Mouse (Mus musculus) kidney, embryonic 16.5 days (tissue): ENCODE data around the gene Chchd6. TPM values are rescaled to one million over a fixed set of nuclear protein-coding genes. Genes with fewer than 3 reads are reported as not detected.

Experiments
- ATAC-seq: fragments of 200-750 bp; cut with Nextera tagmentation; 2 replicates; pipeline ENCODE4 v1.8.0; 2017; ENCODE audit warnings: moderate TSS enrichment; ENCODE audit not compliant: low FRiP score, low TSS enrichment
- H3K27ac ChIP-seq: fragments of 300-500 bp; sonication (generic); 2 replicates; pipeline ENCODE4 v1.5.1; 2014; ENCODE audit warnings: low read length
- H3K27me3 ChIP-seq: fragments of 300-500 bp; sonication (generic); 2 replicates; pipeline ENCODE4 v1.6.1; 2014; ENCODE audit warnings: low read length, control low read depth, mixed read lengths; ENCODE audit not compliant: insufficient read depth
- H3K36me3 ChIP-seq: fragments of 300-500 bp; sonication (generic); 2 replicates; pipeline ENCODE4 v1.6.1; 2014; ENCODE audit warnings: low read length, control low read depth, mixed read lengths; ENCODE audit not compliant: insufficient read depth
- H3K4me1 ChIP-seq: fragments of 300-500 bp; sonication (generic); 2 replicates; pipeline ENCODE4 v1.6.1; 2014; ENCODE audit warnings: low read length, control low read depth, mixed read lengths; ENCODE audit not compliant: insufficient read depth
- H3K4me2 ChIP-seq: fragments of 300-500 bp; sonication (generic); replicated peaks from 2 replicates; pipeline ENCODE4 v1.6.1; 2014; ENCODE audit warnings: low read depth, low read length
- H3K4me3 ChIP-seq: fragments of 300-500 bp; sonication (generic); 2 replicates; pipeline ENCODE4 v1.5.1; 2014; ENCODE audit warnings: mild to moderate bottlenecking, low read length
- H3K9ac ChIP-seq: fragments of 300-500 bp; sonication (generic); replicated peaks from 2 replicates; pipeline ENCODE4 v1.6.1; 2014; ENCODE audit warnings: low read length
- H3K9me3 ChIP-seq: fragments of 300-500 bp; sonication (generic); 2 replicates; pipeline ENCODE4 v1.6.1; 2016; ENCODE audit warnings: low read length, control low read depth
- WGBS: fragments of 180-500 bp; shearing (Covaris S2); extraction: QIAGEN DNeasy Blood & Tissue Kit; methylation state at CpG from one replicate; pipeline ENCODE4 v1.1.7; 2014; 5-methylcytosine and 5-hydroxymethylcytosine counted together
- polyA plus RNA-seq: library from polyadenylated mRNA; unstranded; fragments of >200 nt; fragmentation: Nextera tagmentation; extraction: Ambion mirVana; gene quantifications from 2 replicates; pipeline ENCODE4 v1.2.1, GENCODE M21; 2015

Chchd6 gene
- polyA plus RNA-seq, 1 experiment from 2014 or later, result 72.3 TPM

DNA sequence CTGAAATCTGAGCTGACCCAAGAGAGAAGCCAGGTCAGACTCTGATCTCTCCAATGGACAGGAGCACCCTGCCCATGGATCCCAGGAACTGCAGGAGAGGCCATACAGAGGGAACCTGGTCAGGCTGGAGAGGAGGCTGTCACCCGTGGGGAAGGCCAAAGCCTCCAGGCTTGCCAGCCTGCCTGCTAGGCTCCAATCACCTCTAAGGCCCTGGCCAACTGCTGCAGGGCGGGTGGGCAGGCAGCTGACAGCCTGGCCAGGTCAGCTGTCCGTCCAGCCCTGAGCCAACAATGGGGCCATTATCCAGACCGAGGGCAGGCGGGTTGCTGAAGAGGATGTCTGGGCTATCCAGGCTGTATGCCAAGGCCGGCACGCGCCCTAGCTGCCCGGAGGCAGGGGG, 247.1 kb downstream of the Chchd6 start:
- Histone ChIP-seq H3K4me3 (no peak overlapping the region), H3K4me1 (peaks cover 49% of the 10 kb centered on the region)
- whole genome bisulfite sequencing, result 92% methylated on average over 9 of the region's 9 CpGs

DNA sequence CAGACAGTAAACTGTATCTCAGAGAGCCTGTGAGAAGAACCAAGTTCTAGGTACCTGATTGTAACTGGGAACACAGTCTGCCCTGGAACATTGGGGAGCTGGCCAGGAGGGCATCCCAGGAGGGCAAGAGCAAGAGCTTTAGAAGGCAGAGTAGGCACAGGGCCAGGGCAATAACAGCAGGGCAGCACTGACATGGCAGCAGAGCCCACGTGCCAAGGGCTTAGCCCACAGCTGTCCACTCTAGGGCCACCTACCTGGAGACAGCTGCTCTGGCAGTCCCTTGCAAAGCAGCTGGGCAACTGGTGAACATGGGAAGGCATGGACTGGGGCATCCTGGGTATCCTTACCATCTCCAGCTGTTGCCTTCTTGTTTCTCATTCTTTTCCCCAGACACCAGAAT, 247.7 kb downstream of the Chchd6 start:
- H3K4me2 ChIP-seq, result no peak overlapping the region
- H3K4me1 ChIP-seq, result peaks cover 44% of the 10 kb centered on the region
- WGBS, result 89% methylated on average over 1 of the region's 1 CpGs
- no peak overlapping the region for H3K27ac ChIP-seq
- no peak for ATAC-seq
- H3K9me3 ChIP-seq, result no peaks in the 10 kb centered on the region
- no peak overlapping the region for H3K4me3 ChIP-seq
- H3K9ac ChIP-seq, result no peak overlapping the region
- H3K27me3 ChIP-seq, result no peaks in the 10 kb centered on the region
- peaks cover 34% of the 10 kb centered on the region for H3K36me3 ChIP-seq

More for the DNA sequence above, 247.1 kb downstream of the Chchd6 start:
- Histone ChIP-seq H3K27me3 (no peaks in the 10 kb centered on the region), H3K9ac (no peak overlapping the region), H3K36me3 (peaks cover 31% of the 10 kb centered on the region), H3K9me3 (no peaks in the 10 kb centered on the region), H3K27ac (no peak overlapping the region), H3K4me2 (no peak overlapping the region)
- no peak for ATAC-seq

DNA sequence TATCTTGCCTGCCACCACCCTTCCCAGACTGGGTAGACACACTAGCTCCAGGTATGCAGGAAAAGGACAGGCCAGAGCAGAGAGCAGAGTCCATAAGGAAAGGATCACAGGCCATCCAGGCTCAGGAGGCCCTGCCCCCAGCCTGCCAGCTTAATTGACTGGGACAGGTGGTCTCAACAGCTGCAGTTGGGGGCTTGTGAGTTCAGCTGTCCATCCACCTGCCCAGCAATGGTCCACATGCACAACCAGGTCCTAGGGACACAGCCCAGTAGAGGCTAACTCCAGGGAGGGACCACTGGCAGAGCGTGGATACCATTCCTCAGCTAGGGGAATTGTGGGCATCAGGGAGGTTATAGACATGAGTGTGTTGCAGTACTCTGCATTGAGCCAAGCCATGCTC, 249.6 kb downstream of the Chchd6 start:
- peaks cover 25% of the 10 kb centered on the region for H3K4me1 ChIP-seq
- WGBS, result 100% methylated on average over 1 of the region's 1 CpGs
- peak overlapping the region; percentile 33; the same call in 1 of the 2 replicates for H3K9ac ChIP-seq
- H3K4me2 ChIP-seq, result no peak overlapping the region
- peaks cover 51% of the 10 kb centered on the region for H3K36me3 ChIP-seq
- no peaks in the 10 kb centered on the region for H3K27me3 ChIP-seq
- ATAC-seq, result peak; percentile 13; the same call in 1 of the 2 replicates
- no peaks in the 10 kb centered on the region for H3K9me3 ChIP-seq
- H3K27ac ChIP-seq, result peak overlapping the region; percentile 92
- H3K4me3 ChIP-seq, result no peak overlapping the region

DNA sequence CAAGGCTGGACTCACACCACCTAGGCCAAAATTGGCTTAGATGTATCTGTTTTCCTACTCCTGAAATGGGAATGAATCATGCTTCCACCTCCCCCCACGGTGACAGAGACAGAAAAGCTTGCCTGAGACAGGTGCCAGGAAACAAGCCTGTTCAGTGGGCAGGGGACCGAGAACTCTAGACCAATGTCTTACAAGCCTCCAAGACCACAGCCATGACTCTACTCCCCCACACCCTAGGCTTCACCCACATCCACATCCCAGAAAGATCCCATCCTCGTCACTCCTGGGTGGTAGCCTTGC, 250.0 kb downstream of the Chchd6 start:
- no peak overlapping the region for H3K4me3 ChIP-seq
- no peaks in the 10 kb centered on the region for H3K27me3 ChIP-seq
- 35% methylated on average over 3 of the region's 3 CpGs for WGBS

DNA sequence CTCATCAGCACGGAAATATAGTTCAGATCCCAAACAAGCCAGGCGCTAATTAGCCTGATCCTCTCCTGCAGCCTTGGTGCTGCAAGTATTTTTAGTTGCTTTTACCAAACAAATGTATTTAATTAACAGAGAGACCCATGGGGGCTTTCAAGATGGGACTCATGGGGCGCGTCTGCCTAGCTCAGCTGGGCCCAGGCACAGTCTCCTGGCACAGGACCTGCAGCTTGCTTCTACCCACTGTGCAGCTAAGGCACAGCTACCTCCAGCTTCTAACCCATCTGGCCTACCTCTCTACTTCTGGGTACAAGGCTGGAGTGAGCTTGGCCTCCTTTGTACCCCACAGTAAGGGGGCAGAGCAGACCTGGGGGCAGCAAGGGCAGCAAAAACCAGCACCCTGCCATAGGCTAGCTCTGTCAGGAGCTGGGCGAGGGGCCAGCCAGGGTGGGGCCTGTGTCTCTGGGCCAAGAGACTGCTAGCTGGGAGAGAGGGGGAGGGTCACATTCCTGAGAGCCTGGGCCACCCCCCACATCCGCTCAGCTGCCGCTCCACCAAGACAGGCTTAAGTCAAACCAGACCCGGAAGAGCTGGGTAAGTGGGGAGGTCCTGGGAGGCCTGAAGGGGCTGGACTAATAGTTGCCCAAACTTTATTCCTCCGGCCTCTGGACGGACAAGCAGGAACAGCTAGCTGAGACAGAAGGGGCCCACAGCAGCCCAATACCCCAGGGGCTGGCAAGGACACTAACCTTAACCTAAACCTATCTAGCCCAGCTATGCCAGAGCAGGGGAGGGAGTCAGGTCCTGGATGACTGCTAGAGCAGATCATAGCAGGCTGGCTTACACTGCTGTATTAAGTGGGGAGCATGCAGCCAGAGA, 250.6 kb downstream of the Chchd6 start:
- peak; percentile 89 for ATAC-seq
- Histone ChIP-seq H3K4me2 (peak overlapping the region; percentile 11), H3K9ac (peak overlapping the region; percentile 42; the same call in 1 of the 2 replicates), H3K36me3 (peaks cover 57% of the 10 kb centered on the region), H3K9me3 (no peaks in the 10 kb centered on the region), H3K4me1 (peaks cover 23% of the 10 kb centered on the region), H3K27ac (peak overlapping the region; percentile 92), H3K4me3 (no peak overlapping the region), H3K27me3 (no peaks in the 10 kb centered on the region)
- WGBS, result 30% methylated on average over 10 of the region's 10 CpGs

More for the DNA sequence above, 250.0 kb downstream of the Chchd6 start:
- H3K9me3 ChIP-seq, result no peaks in the 10 kb centered on the region
- peak overlapping the region; percentile 33; the same call in 1 of the 2 replicates for H3K9ac ChIP-seq
- ATAC-seq, result peak; percentile 3; the same call in 1 of the 2 replicates
- peak overlapping the region; percentile 92 for H3K27ac ChIP-seq
- peaks cover 23% of the 10 kb centered on the region for H3K4me1 ChIP-seq
- 0 out of 2 replicates have a peak overlapping the region, but pooled peaks have one; percentile 11 for H3K4me2 ChIP-seq
- H3K36me3 ChIP-seq, result peaks cover 55% of the 10 kb centered on the region

DNA sequence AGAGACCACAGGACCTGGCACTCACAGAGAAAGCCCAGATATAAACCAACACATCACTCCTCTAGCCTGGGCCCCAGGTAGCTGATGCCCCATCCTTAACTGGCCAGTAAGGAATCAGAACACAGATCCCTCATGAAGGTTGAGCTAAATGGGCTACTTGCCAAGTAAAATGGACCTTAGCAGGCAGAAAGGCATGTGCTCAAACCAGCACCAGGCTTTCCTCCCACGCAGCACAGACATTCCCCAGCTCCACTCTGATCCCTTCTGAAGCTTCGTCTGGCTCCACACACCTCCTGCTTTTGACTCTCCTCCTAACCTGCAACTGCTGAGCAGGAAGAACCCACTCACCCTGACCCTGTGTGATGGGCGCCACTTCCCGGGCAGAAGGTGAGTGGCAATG, 253.5 kb downstream of the Chchd6 start:
- ATAC-seq, result no peak
- WGBS, result 67% methylated on average over 4 of the region's 4 CpGs
- H3K4me1 ChIP-seq, result peaks cover 23% of the 10 kb centered on the region
- no peak overlapping the region for H3K9ac ChIP-seq
- H3K4me3 ChIP-seq, result no peak overlapping the region
- peaks cover 60% of the 10 kb centered on the region for H3K36me3 ChIP-seq
- H3K27me3 ChIP-seq, result no peaks in the 10 kb centered on the region
- H3K9me3 ChIP-seq, result no peaks in the 10 kb centered on the region
- H3K4me2 ChIP-seq, result no peak overlapping the region
- H3K27ac ChIP-seq, result no peak overlapping the region

DNA sequence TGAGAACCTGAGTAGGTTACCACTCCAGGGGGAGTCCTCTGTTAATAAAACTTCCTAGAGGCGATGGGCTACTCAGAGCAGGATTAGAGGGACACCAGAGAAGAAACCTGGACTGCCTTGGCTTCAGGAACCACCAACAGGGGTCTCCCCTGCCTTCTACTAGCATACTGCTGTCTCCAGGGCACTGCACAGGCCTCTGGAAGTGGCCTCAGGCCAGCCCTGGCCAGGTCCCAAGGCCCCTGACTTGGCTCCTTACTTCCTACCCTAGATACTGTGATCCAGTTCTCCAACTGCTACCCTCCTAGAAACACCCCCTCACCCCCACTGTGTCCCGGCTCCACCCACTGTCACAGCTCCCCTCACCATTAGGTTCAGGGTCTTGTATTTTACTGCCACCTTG, 256.0 kb downstream of the Chchd6 start:
- peaks cover 5% of the 10 kb centered on the region for H3K4me1 ChIP-seq

DNA sequence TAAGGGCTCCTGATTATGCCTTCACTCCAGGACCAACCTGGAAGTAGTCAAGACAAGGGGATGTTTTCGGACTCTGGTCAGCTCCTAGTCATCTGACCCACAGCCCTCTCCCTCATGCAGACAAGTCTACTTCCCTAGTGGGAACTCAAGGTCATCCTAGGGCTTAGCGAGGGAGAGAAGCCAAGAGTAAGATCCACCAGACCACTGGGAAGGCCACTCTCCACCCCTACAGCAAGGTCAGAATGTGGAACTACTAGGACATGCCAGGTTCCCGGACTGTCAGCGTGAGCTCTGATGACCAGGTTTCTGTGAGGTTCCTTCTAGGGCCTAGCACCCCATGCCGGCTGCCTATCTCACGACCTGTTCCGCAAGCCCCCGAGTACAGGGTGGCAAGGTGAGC, 256.7 kb downstream of the Chchd6 start:
- H3K27ac ChIP-seq, result no peak overlapping the region
- ATAC-seq, result no peak

More for the DNA sequence above, 256.0 kb downstream of the Chchd6 start:
- Histone ChIP-seq H3K4me3 (no peak overlapping the region), H3K27me3 (no peaks in the 10 kb centered on the region), H3K36me3 (peaks cover 80% of the 10 kb centered on the region), H3K9me3 (no peaks in the 10 kb centered on the region), H3K27ac (no peak overlapping the region), H3K4me2 (no peak overlapping the region), H3K9ac (no peak overlapping the region)
- no peak for ATAC-seq
- 81% methylated on average over 2 of the region's 2 CpGs for WGBS

DNA sequence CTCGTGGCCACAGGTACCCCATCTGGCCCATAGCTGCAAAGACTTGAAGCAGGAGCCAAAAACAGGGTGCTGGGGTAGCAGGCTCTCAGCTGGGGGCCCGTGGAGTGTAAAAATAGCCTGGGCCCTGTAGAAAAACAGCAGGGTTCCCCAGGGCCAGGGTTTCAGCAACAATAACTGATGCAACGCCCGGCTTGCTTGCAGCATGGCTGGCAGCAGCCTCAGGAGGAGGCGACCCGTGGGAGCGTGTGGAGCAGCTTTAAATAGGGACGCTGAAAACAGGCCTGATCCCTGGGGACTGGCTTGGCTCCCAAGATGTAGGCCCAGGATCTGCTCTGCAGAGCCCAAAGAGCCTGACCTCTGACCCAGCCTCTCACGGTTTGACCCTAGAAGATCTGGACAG, 257.9 kb downstream of the Chchd6 start:
- WGBS, result 91% methylated on average over 9 of the region's 9 CpGs
- no peaks in the 10 kb centered on the region for H3K4me1 ChIP-seq
- no peak overlapping the region for H3K27ac ChIP-seq
- H3K4me2 ChIP-seq, result no peak overlapping the region
- peaks cover 89% of the 10 kb centered on the region for H3K36me3 ChIP-seq
- no peak overlapping the region for H3K9ac ChIP-seq
- H3K4me3 ChIP-seq, result no peak overlapping the region
- no peak for ATAC-seq
- H3K9me3 ChIP-seq, result no peaks in the 10 kb centered on the region
- H3K27me3 ChIP-seq, result no peaks in the 10 kb centered on the region

More for the DNA sequence above, 256.7 kb downstream of the Chchd6 start:
- WGBS, result 89% methylated on average over 8 of the region's 8 CpGs
- Histone ChIP-seq H3K36me3 (peaks cover 86% of the 10 kb centered on the region), H3K4me2 (no peak overlapping the region), H3K27me3 (no peaks in the 10 kb centered on the region), H3K9ac (no peak overlapping the region), H3K4me1 (no peaks in the 10 kb centered on the region), H3K4me3 (no peak overlapping the region), H3K9me3 (no peaks in the 10 kb centered on the region)
